Mouse (Mus musculus): ENCODE measurements around the gene Rfx3. TPM values are rescaled to one million over a fixed set of nuclear protein-coding genes. Genes with fewer than 3 reads are reported as not detected.

Gene Rfx3
- polyA plus RNA-seq, 1 experiment from 2014 or later = 26.2 TPM

GRCm38 (mm10) chr19:28002708-28003107, 8.3 kb downstream of the Rfx3 start:
- no peak overlapping the region for H3K4me3 ChIP-seq
- H3K27me3 ChIP-seq = no peaks in the 10 kb centered on the region
- no peak overlapping the region for H3K9ac ChIP-seq
- no peak for ATAC-seq (ENCODE audit: low FRiP score, low read depth)
- no peak overlapping the region for H3K4me2 ChIP-seq
- 84% methylated on average over 3 of the region's 3 CpGs for WGBS
- no peak overlapping the region for H3K27ac ChIP-seq (replicated peaks)
- 0 out of 2 replicates have a peak, but pooled peaks cover 3% of the 10 kb centered on the region for H3K4me1 ChIP-seq (replicated peaks)
- no peaks in the 10 kb centered on the region for H3K36me3 ChIP-seq
- H3K9me3 ChIP-seq = no peaks in the 10 kb centered on the region

- no peaks in the 10 kb centered on the region for H3K36me3 ChIP-seq
- no peak for ATAC-seq (ENCODE audit: low FRiP score, low read depth)
- H3K9ac ChIP-seq = no peak overlapping the region
- WGBS = 78% methylated on average over 7 of the region's 7 CpGs
- no peak overlapping the region for H3K4me3 ChIP-seq
- H3K4me1 ChIP-seq (replicated peaks) = 0 out of 2 replicates have a peak, but pooled peaks cover 5% of the 10 kb centered on the region
- no peaks in the 10 kb centered on the region for H3K9me3 ChIP-seq
- no peak overlapping the region for H3K4me2 ChIP-seq
- no peaks in the 10 kb centered on the region for H3K27me3 ChIP-seq
- H3K27ac ChIP-seq (replicated peaks) = no peak overlapping the region
Measured at GRCm38 (mm10) chr19:27992800-27993199, 18.2 kb downstream of the Rfx3 start.

GRCm38 (mm10) chr19:27988746-27989145, 22.2 kb downstream of the Rfx3 start:
- WGBS = 12% methylated on average over 3 of the region's 3 CpGs
- Histone ChIP-seq H3K9ac (no peak overlapping the region), H3K9me3 (no peaks in the 10 kb centered on the region), H3K27ac (replicated peaks) (no peak overlapping the region), H3K36me3 (no peaks in the 10 kb centered on the region), H3K4me1 (replicated peaks) (peaks cover 3% of the 10 kb centered on the region; the same call in 1 of the 2 replicates), H3K4me2 (no peak overlapping the region), H3K27me3 (no peaks in the 10 kb centered on the region), H3K4me3 (no peak overlapping the region)
- peak; percentile 69; the same call in 1 of the 2 replicates for ATAC-seq (ENCODE audit: low FRiP score, low read depth)

GRCm38 (mm10) chr19:27967590-27967989, 43.4 kb downstream of the Rfx3 start:
- Histone ChIP-seq H3K4me3 (no peak overlapping the region), H3K4me1 (replicated peaks) (no peaks in the 10 kb centered on the region), H3K36me3 (peaks cover 3% of the 10 kb centered on the region; the same call in 1 of the 2 replicates), H3K4me2 (no peak overlapping the region), H3K27ac (replicated peaks) (no peak overlapping the region), H3K27me3 (no peaks in the 10 kb centered on the region), H3K9me3 (no peaks in the 10 kb centered on the region), H3K9ac (no peak overlapping the region)
- ATAC-seq (ENCODE audit: low FRiP score, low read depth) = no peak
- 90% methylated on average over 3 of the region's 3 CpGs for WGBS

- Histone ChIP-seq H3K27me3 (no peaks in the 10 kb centered on the region), H3K4me2 (no peak overlapping the region), H3K36me3 (peaks cover 3% of the 10 kb centered on the region; the same call in 1 of the 2 replicates), H3K4me1 (replicated peaks) (no peaks in the 10 kb centered on the region), H3K27ac (replicated peaks) (no peak overlapping the region), H3K9ac (no peak overlapping the region), H3K4me3 (no peak overlapping the region), H3K9me3 (no peaks in the 10 kb centered on the region)
- 91% methylated on average over 3 of the region's 3 CpGs for WGBS
- ATAC-seq (ENCODE audit: low FRiP score, low read depth) = no peak
Measured at GRCm38 (mm10) chr19:27961271-27961670, 49.7 kb downstream of the Rfx3 start.

- Histone ChIP-seq H3K4me2 (no peak overlapping the region), H3K27ac (replicated peaks) (no peak overlapping the region; the same call in 1 of the 2 replicates), H3K36me3 (no peaks in the 10 kb centered on the region), H3K9me3 (no peaks in the 10 kb centered on the region), H3K27me3 (no peaks in the 10 kb centered on the region), H3K4me3 (no peak overlapping the region), H3K4me1 (replicated peaks) (0 out of 2 replicates have a peak, but pooled peaks cover 8% of the 10 kb centered on the region), H3K9ac (no peak overlapping the region)
- ATAC-seq (ENCODE audit: low FRiP score, low read depth) = no peak
- WGBS = 50% methylated on average over 3 of the region's 3 CpGs
Measured at GRCm38 (mm10) chr19:27935453-27935852, 75.5 kb downstream of the Rfx3 start.

GRCm38 (mm10) chr19:27931136-27931535, 79.8 kb downstream of the Rfx3 start:
- Histone ChIP-seq H3K27ac (replicated peaks) (no peak overlapping the region), H3K36me3 (no peaks in the 10 kb centered on the region), H3K4me3 (no peak overlapping the region), H3K27me3 (no peaks in the 10 kb centered on the region), H3K4me2 (no peak overlapping the region), H3K4me1 (replicated peaks) (0 out of 2 replicates have a peak, but pooled peaks cover 8% of the 10 kb centered on the region), H3K9ac (no peak overlapping the region), H3K9me3 (no peaks in the 10 kb centered on the region)
- ATAC-seq (ENCODE audit: low FRiP score, low read depth) = no peak
- 97% methylated on average over 2 of the region's 2 CpGs for WGBS

GRCm38 (mm10) chr19:27926378-27926777, 84.6 kb downstream of the Rfx3 start:
- no peak overlapping the region for H3K4me2 ChIP-seq
- H3K4me1 ChIP-seq (replicated peaks) = no peaks in the 10 kb centered on the region
- no peak overlapping the region for H3K27ac ChIP-seq (replicated peaks)
- no peak overlapping the region for H3K9ac ChIP-seq
- no peaks in the 10 kb centered on the region for H3K36me3 ChIP-seq
- WGBS = 91% methylated on average over 3 of the region's 3 CpGs
- H3K9me3 ChIP-seq = no peaks in the 10 kb centered on the region
- H3K27me3 ChIP-seq = no peaks in the 10 kb centered on the region
- no peak overlapping the region for H3K4me3 ChIP-seq
- no peak for ATAC-seq (ENCODE audit: low FRiP score, low read depth)

- no peak overlapping the region for H3K27ac ChIP-seq (replicated peaks)
- ATAC-seq (ENCODE audit: low FRiP score, low read depth) = no peak
- no peaks in the 10 kb centered on the region for H3K9me3 ChIP-seq
- no peak overlapping the region for H3K4me3 ChIP-seq
- no peaks in the 10 kb centered on the region for H3K4me1 ChIP-seq (replicated peaks)
- no peaks in the 10 kb centered on the region for H3K36me3 ChIP-seq
- H3K4me2 ChIP-seq = no peak overlapping the region
- no peak overlapping the region for H3K9ac ChIP-seq
- H3K27me3 ChIP-seq = no peaks in the 10 kb centered on the region
- WGBS = 50% methylated on average over 2 of the region's 2 CpGs
Measured at GRCm38 (mm10) chr19:27919040-27919439, 91.9 kb downstream of the Rfx3 start.

- no peak for ATAC-seq (ENCODE audit: low FRiP score, low read depth)
- H3K27ac ChIP-seq (replicated peaks) = peak overlapping the region; percentile 38
- WGBS = 35% methylated on average over 2 of the region's 2 CpGs
- no peaks in the 10 kb centered on the region for H3K36me3 ChIP-seq
- H3K4me1 ChIP-seq (replicated peaks) = no peaks in the 10 kb centered on the region
- H3K4me2 ChIP-seq = no peak overlapping the region
- no peak overlapping the region for H3K4me3 ChIP-seq
- H3K27me3 ChIP-seq = no peaks in the 10 kb centered on the region
- H3K9me3 ChIP-seq = no peaks in the 10 kb centered on the region
- H3K9ac ChIP-seq = no peak overlapping the region
Measured at GRCm38 (mm10) chr19:27916446-27916845, 94.5 kb downstream of the Rfx3 start.

GRCm38 (mm10) chr19:27906976-27907375, 104.0 kb downstream of the Rfx3 start:
- Histone ChIP-seq H3K36me3 (no peaks in the 10 kb centered on the region), H3K4me3 (no peak overlapping the region), H3K27ac (replicated peaks) (no peak overlapping the region), H3K27me3 (no peaks in the 10 kb centered on the region), H3K4me1 (replicated peaks) (peaks cover 10% of the 10 kb centered on the region), H3K4me2 (no peak overlapping the region), H3K9ac (no peak overlapping the region), H3K9me3 (no peaks in the 10 kb centered on the region)
- WGBS = 42% methylated on average over 5 of the region's 5 CpGs
- ATAC-seq (ENCODE audit: low FRiP score, low read depth) = no peak

- WGBS = 94% methylated on average over 9 of the region's 9 CpGs
Measured at GRCm38 (mm10) chr19:27905976-27906375, 105.0 kb downstream of the Rfx3 start.

GRCm38 (mm10) chr19:27905172-27905571, 105.8 kb downstream of the Rfx3 start:
- Histone ChIP-seq H3K4me3 (no peak overlapping the region), H3K4me1 (replicated peaks) (peaks cover 10% of the 10 kb centered on the region), H3K9ac (no peak overlapping the region), H3K9me3 (no peaks in the 10 kb centered on the region), H3K4me2 (no peak overlapping the region), H3K36me3 (no peaks in the 10 kb centered on the region), H3K27ac (replicated peaks) (no peak overlapping the region), H3K27me3 (no peaks in the 10 kb centered on the region)
- no peak for ATAC-seq (ENCODE audit: low FRiP score, low read depth)
- 52% methylated on average over 1 of the region's 1 CpGs for WGBS

More at GRCm38 (mm10) chr19:27905976-27906375, 105.0 kb downstream of the Rfx3 start:
- Histone ChIP-seq H3K4me1 (replicated peaks) (peaks cover 10% of the 10 kb centered on the region), H3K9me3 (no peaks in the 10 kb centered on the region), H3K4me3 (no peak overlapping the region), H3K4me2 (no peak overlapping the region), H3K9ac (no peak overlapping the region), H3K27ac (replicated peaks) (no peak overlapping the region), H3K27me3 (no peaks in the 10 kb centered on the region), H3K36me3 (no peaks in the 10 kb centered on the region)
- ATAC-seq (ENCODE audit: low FRiP score, low read depth) = no peak
